Mouse (Mus musculus) brain, embryonic 18.5 days (tissue): ENCODE data around the gene Lsmem1.

ENCODE experiments used
- DNase-seq: peaks from one replicate; pipeline ENCODE4 v3.0.0-alpha.2; 2012; ENCODE audit warnings: low read depth, low spot score

The Lsmem1 gene

GRCm38 (mm10) chr12:40199302-40199701 lies at the start of gene Lsmem1:
TSS of gene Lsmem1 (minus strand) at chr12:40199490.
- no peak for DNase-seq

DNA sequence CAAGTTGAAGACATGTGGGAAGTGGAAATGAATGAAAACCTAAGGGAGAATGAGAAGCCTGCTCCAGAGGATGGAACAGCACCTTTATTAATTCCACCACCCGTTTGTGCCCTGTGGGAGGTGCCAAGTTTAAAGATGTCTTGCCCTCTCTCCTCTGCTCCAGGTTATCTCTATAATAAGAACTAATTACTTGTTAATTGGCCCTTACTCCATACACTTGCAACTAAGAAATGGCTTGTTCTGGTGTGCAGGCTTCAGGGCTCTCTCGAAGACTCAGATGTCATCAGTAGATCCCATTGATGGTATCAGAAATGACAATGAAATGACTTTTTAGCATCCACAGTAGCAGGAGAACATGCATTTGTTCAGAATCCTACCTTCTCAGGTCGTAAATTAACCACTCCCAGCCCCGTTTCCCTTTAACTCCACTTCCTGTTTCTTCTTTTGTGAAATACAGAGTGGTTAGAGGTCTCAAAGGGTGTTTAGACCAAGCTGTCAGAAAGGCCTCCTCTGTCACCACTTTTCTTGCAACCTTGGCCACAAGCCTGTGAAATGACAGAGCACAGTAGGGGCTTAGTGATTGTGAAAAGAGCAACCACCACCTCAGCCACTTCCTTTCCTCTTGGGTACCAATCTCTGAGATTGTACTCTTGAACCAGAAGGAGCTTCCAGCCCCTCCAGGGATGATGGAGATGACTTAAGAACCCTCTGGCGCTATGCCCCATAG lies 49.3 kb upstream of the Lsmem1 start, which contains the start of gene Ifrd1:
Gene Ifrd1 (minus strand): TSS at position 51 of the 727 bp plus-strand sequence.
- DNase-seq, result no peak

DNA sequence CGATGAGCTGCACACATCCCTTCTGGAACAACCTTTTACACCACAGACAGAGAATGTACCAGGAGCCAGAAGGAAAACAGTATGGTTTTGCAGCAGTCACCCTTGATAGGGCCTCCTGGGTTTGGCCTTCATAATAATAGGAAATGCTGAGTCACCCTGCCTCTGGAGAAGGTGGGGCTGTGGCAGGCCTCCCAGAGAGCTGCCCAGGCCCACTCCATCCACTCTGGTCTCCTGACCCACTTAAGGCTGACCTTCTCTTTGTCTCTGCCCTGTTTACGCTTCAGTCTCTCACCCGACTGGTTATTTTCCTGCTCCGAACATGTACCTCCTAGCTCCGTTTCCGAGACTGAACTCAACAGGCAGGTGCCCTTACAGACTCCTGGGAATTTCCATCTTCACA lies 48.7 kb upstream of the Lsmem1 start:
- DNase-seq, result no peak

- DNase-seq, result no peak
Observed at GRCm38 (mm10) chr12:40247384-40247783, 48.1 kb upstream of the Lsmem1 start.

- no peak for DNase-seq
Observed at GRCm38 (mm10) chr12:40245434-40245970, 46.2 kb upstream of the Lsmem1 start.

DNA sequence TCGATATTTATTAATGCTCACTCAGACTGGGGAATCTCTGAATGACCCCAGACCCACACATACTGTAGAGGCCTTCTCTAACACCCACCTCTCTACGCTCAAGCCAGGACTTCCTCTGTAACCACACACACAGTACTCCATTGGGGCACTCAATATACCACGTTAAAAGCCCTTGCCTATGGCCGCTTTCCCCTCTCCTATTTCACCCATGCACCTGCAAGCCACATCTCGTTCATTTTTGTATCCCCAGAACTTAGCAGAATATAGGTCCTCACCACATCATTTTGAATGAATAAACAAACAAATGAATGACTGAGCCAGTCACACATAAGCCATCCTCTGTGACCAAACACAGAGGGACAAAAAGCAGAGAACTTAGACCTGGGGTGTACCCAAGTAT lies 45.6 kb upstream of the Lsmem1 start:
- DNase-seq, result no peak

GRCm38 (mm10) chr12:40243821-40244221 lies 44.5 kb upstream of the Lsmem1 start:
- DNase-seq, result no peak

- DNase-seq, result no peak
Observed at GRCm38 (mm10) chr12:40243241-40243640, 44.0 kb upstream of the Lsmem1 start.

GRCm38 (mm10) chr12:40239161-40239560 lies 39.9 kb upstream of the Lsmem1 start:
- no peak for DNase-seq

DNA sequence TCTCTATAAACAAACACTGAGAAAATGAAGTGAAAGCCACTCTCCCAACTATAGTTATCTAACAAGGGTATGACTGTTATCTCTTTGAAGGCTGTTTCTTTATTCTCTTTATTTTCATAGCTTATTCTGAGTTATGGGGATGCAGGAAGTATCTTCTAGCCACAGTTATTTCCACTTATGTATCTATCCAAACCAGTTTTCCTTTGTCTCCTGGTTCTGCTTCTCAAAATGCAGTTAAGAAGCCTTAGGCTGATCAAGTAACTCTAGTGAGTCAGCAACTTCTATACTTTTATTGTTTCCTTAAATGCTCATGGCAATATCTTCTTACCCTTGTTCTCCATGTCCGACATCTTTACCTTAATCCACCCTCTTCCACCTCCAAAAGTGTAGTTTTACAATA lies 32.9 kb upstream of the Lsmem1 start:
- no peak for DNase-seq

DNA sequence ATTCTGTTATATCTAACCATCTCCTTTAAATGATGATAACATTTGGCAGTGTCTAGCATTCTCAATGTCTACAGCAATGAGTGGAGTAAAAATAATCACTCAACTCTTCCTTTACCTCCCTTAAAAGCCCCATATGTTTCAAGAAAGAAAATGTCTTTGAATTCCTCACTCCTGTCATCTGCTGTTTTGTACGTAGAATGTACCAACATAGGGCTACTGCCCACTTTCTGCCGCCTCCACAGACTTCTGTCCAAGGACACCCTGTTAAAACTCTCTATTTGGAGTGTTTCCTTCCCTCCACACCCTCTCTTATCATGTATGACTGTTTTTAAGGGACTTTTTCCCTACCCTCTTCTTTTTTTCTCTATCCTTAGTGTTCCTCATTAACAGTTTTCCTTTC lies 32.3 kb upstream of the Lsmem1 start:
- no peak for DNase-seq

DNA sequence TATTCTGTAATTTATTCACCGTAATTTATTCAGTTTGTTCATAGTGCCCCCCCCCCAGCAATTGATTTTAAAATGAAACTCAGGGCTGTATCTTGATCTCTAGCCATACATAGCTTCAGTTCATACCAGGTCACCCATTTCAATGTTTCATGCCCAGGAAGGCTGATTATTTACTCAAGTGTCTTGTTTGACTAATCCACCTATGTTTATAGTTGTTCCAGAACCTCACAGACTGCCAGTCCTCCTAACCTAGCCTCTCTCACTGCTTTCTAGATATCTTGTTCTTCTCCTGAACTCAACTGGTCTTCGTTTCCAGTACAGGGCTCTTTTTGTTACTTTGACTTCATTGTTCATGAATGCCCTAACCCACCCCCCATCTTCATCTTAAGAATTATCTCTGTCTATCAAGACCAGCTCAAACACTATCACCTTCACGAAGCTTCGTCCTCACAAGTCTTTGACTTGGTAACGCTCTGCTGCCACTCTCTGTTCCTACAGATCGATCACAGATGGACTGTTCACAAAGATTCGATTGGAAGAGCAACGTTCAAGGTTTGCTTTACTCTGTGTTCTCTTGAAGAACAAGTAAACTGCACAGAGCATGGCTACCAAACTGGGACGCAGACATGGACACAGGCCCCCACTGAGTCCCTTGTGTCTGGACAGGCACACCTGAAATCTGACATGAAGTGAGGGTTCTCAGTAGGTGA lies 25.0 kb upstream of the Lsmem1 start:
- no peak for DNase-seq

GRCm38 (mm10) chr12:40223676-40224075 lies 24.4 kb upstream of the Lsmem1 start:
- no peak for DNase-seq

DNA sequence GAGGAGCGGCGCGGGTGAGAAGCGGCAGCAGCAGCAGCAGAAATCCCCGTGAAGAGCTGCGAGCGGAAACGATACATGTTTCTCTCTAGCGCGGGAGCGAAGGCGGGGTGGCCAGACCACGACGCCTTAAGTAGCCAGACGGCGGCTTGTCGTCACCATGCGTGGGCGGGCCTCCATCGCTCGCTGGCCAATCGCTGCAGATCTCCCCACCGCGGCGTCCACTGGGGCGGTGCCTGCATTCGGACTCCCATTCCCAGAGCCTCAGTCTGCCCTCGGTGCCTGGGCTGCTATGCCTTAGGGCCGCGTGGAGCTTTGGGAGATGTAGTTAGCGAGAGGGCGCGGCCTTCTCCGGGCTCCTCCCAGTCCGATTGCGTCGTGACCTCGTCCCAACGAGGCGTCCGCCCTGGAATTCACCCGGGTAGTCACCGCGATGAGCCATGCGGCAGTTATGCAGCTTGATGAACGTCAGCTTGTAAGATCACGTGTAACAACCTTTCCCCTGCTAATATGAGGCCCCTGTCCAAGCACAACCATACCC lies 23.9 kb upstream of the Lsmem1 start:
- DNase-seq, result peak; percentile 98

GRCm38 (mm10) chr12:40222251-40223081 lies 23.2 kb upstream of the Lsmem1 start:
- peak; percentile 91 for DNase-seq

DNA sequence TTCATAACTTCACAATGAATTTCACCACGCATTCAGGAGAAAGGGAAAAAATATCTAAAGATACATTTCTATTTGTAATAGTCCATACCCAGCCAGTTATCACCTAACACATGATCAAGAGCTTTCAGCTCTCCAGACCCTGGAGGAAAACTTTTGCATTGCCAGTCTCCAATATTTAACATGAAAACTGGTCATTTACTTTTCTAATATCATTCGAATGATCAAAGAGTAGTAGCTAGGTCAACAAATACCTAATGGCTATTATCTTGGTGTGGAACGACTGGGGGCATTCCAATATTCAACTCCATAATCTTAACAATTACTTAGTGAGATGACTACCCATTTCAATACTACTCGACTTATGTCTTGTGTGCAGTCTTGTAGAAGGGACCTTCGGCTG lies 22.3 kb upstream of the Lsmem1 start:
- DNase-seq, result no peak

GRCm38 (mm10) chr12:40220896-40221295 lies 21.6 kb upstream of the Lsmem1 start:
- DNase-seq, result no peak

DNA sequence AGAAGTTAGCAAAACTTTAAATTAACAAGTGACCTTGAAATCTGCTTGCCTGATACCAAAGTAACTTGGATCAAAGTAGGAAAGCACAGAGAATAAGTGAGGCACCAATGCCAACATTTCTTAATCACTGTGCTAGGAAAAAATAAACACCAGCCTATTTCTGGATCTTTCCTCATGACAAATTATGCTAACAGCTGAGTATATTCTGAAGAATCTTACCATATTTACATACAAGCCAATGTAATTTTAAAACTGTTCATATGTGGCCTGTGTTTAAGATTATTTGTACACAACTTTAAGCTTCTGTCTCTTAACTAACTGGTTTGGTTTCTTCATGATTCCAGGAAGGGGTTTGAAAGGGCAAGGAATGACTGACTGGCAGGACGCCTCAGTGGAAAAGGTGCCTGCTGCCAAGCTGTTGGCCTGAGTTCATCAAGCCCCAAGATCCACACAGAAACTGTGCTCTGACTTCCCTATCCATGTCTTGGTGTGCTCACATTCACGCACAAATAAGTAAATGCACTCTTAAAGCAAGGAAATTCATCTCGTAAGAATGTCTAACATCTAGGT lies 20.8 kb upstream of the Lsmem1 start:
- DNase-seq, result no peak

- no peak for DNase-seq
Observed at GRCm38 (mm10) chr12:40218430-40218945, 19.2 kb upstream of the Lsmem1 start.

GRCm38 (mm10) chr12:40217776-40218175 lies 18.5 kb upstream of the Lsmem1 start:
- no peak for DNase-seq
